Mouse (Mus musculus) thymus, adult 18-20 months (tissue): ENCODE measurements around the gene Maoa.

Experiments
- DNase-seq, 2 experiments: peaks; one replicate each; pipeline ENCODE4 v3.0.0; 2022; ENCODE audit warnings: mixed read lengths in 2 of 2

Maoa gene

GRCm38 (mm10) chrX:16619034-16619929 lies at the start of gene Maoa:
TSS of gene Maoa (plus strand) at chrX:16619698.
- DNase-seq, result peak; percentile 24 to 41

GRCm38 (mm10) chrX:16618225-16619033 lies 1.1 kb upstream of the Maoa start:
- DNase-seq, result peak; percentile 76 to 78

- no peak for DNase-seq
Measured at GRCm38 (mm10) chrX:16656511-16656910, 37.0 kb downstream of the Maoa start.

- no peak for DNase-seq
Measured at GRCm38 (mm10) chrX:16706094-16706493, 86.6 kb downstream of the Maoa start.

GRCm38 (mm10) chrX:16714033-16714432 lies 94.5 kb downstream of the Maoa start:
- no peak for DNase-seq
